Mouse (Mus musculus): ENCODE data around the gene Fam163a. TPM values are rescaled to one million over a fixed set of nuclear protein-coding genes. Genes with fewer than 3 reads are reported as not detected.

The Fam163a gene
- total and polyA plus RNA-seq, 2 experiments, result 0.02 TPM; not detected in 1

DNA sequence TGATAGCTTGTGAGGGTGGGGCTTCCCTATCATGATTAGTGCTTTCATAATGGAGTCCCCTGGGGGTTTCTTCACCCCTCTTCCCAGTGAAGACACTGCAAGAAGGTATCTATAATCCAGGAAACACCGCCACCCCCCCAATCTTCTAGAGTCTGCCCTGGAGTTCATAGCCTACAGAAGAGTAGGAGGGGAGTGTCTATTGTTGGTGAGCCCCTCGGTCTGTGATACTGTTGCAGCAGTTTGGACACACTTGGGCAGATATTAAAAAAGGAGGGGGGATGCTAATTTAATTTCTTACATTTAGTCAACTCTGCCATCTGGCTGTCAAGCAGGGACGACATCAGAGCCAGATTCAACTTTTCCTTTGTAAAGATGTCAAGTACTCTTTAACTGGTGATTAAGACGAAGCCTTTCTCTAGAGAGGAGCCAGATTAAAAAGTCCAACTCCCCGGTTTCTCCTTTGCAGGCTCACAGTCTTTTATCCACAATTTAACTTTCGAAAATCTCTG lies 7.0 kb upstream of the Fam163a start:
- H3K27ac ChIP-seq (replicated peaks; ENCODE audit: insufficient read depth, low read depth, low read length), result no peak overlapping the region

DNA sequence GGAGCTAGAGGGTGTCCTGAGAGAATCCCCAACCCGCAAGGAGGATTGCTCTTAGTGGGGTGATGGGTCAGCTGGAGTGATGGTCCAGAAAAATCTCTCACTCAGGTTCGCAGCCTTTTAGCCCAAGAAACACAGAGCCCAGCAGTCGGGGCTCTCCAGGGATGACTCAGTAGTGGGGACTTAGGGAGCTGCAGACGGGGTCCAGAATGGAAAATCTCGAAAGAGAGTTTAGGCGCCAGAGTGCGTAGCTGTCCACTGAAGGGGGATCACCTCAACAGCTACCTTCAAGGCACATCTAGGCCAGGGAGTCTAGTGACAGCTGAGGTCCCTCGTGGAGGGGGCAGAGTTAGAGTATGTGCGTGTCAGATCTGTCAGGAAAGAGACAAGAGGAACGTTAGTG lies 338 bp upstream of the Fam163a start:
- no peaks in the 10 kb centered on the region for H3K79me2 ChIP-seq (ENCODE audit: control insufficient read depth, insufficient read depth, low read length)
- TF ChIP-seq POLR2A (IDR thresholded peaks at IDR 0.05; ENCODE audit: extremely low read depth, insufficient read depth, low read length) (no peak), CTCF (IDR thresholded peaks at IDR 0.05; ENCODE audit: low read depth, low read length) (no peak)
- no peaks in the 10 kb centered on the region for H3K36me3 ChIP-seq (ENCODE audit: control insufficient read depth, insufficient read depth, low read length)
- peaks cover 15% of the 10 kb centered on the region for H3K27me3 ChIP-seq (ENCODE audit: control insufficient read depth, insufficient read depth, low read length)
- H3K9ac ChIP-seq (ENCODE audit: low read depth, low read length), result no peak overlapping the region
- no peak for DNase-seq (ENCODE audit: extremely low read depth, low read depth, low spot score)
- no peak overlapping the region for H3K27ac ChIP-seq (replicated peaks; ENCODE audit: insufficient read depth, low read depth, low read length)
- H3K4me1 ChIP-seq (ENCODE audit: control insufficient read depth, insufficient read depth, low read length), result no peaks in the 10 kb centered on the region
- 25% methylated on average over 10 of the region's 10 CpGs for WGBS
- no peak overlapping the region for H3K4me3 ChIP-seq (ENCODE audit: insufficient read depth, low read depth, low read length)

More for the DNA sequence above, 7.0 kb upstream of the Fam163a start:
- Histone ChIP-seq H3K27me3 (ENCODE audit: control insufficient read depth, insufficient read depth, low read length) (no peaks in the 10 kb centered on the region), H3K4me3 (ENCODE audit: insufficient read depth, low read depth, low read length) (no peak overlapping the region), H3K79me2 (ENCODE audit: control insufficient read depth, insufficient read depth, low read length) (no peaks in the 10 kb centered on the region), H3K36me3 (ENCODE audit: control insufficient read depth, insufficient read depth, low read length) (no peaks in the 10 kb centered on the region), H3K4me1 (ENCODE audit: control insufficient read depth, insufficient read depth, low read length) (no peaks in the 10 kb centered on the region), H3K9ac (ENCODE audit: low read depth, low read length) (no peak overlapping the region)
- WGBS, result 81% methylated on average over 6 of the region's 6 CpGs
- TF ChIP-seq POLR2A (IDR thresholded peaks at IDR 0.05; ENCODE audit: extremely low read depth, insufficient read depth, low read length) (no peak), CTCF (IDR thresholded peaks at IDR 0.05; ENCODE audit: low read depth, low read length) (no peak)
- DNase-seq (ENCODE audit: extremely low read depth, low read depth, low spot score), result no peak

DNA sequence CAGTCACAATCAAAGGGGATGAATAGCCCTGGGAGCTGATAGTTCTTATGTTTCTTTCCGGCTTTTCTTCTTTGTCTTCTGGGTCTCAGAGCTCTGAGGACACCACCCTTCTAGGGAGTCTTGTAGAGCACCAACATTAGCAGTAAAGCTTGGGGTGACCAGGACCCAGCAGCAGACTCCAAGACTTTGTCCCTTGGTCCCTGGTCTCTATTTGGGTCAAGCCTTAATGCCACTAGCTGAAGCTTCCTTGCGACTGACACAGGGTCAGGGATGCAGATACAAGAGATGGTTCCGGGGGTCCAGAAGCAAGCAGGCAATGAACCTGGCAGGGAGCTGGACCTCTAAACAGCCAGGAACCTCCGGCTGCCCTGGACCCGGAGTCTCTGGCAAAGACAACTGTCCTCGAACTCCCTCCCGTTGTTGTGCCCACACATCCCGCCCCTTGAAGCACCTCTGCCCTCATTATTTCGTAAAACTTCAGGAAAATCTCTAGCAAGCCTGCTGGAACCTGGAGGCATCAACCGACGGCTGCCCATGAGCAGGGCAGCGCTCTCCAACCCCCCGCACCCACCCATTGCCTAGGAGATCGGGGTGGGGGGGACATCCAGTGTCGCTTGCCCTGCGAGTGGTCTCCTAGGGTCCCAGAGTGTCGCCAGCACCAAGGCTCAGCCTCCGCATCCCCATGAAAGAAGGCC lies 718 bp downstream of the Fam163a start:
- no peaks in the 10 kb centered on the region for H3K79me2 ChIP-seq (ENCODE audit: control insufficient read depth, insufficient read depth, low read length)
- no peak overlapping the region for H3K4me3 ChIP-seq (ENCODE audit: insufficient read depth, low read depth, low read length)
- peaks cover 15% of the 10 kb centered on the region for H3K27me3 ChIP-seq (ENCODE audit: control insufficient read depth, insufficient read depth, low read length)
- no peak overlapping the region for H3K27ac ChIP-seq (replicated peaks; ENCODE audit: insufficient read depth, low read depth, low read length)
- H3K9ac ChIP-seq (ENCODE audit: low read depth, low read length), result no peak overlapping the region
- 5% methylated on average over 18 of the region's 18 CpGs for WGBS
- no peaks in the 10 kb centered on the region for H3K36me3 ChIP-seq (ENCODE audit: control insufficient read depth, insufficient read depth, low read length)
- TF ChIP-seq POLR2A (IDR thresholded peaks at IDR 0.05; ENCODE audit: extremely low read depth, insufficient read depth, low read length), result no peak
- TF ChIP-seq CTCF (IDR thresholded peaks at IDR 0.05; ENCODE audit: low read depth, low read length), result no peak
- no peak for DNase-seq (ENCODE audit: extremely low read depth, low read depth, low spot score)
- H3K4me1 ChIP-seq (ENCODE audit: control insufficient read depth, insufficient read depth, low read length), result no peaks in the 10 kb centered on the region

DNA sequence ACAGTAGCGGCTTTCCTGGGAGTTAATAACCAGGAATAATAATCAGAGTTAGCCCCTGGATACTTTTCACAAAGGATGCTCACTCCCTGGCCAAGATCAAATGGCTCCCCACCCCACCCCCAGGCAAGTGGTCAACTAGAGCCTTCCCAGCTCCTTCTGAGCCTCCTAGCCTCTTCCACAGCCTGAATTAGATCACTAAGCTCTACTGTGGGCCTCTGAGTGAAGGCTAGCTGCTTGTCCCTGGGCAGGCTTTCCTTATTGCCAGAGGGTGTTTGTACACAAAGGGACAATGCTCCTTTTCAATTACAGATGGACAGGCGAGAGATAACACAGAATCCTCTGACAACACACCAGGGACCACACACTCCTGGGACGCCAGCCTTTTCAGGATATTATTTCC lies 2.2 kb downstream of the Fam163a start:
- Histone ChIP-seq H3K4me3 (ENCODE audit: insufficient read depth, low read depth, low read length) (no peak overlapping the region), H3K27ac (replicated peaks; ENCODE audit: insufficient read depth, low read depth, low read length) (no peak overlapping the region), H3K9ac (ENCODE audit: low read depth, low read length) (no peak overlapping the region), H3K4me1 (ENCODE audit: control insufficient read depth, insufficient read depth, low read length) (no peaks in the 10 kb centered on the region), H3K27me3 (ENCODE audit: control insufficient read depth, insufficient read depth, low read length) (peaks cover 15% of the 10 kb centered on the region), H3K36me3 (ENCODE audit: control insufficient read depth, insufficient read depth, low read length) (no peaks in the 10 kb centered on the region), H3K79me2 (ENCODE audit: control insufficient read depth, insufficient read depth, low read length) (no peaks in the 10 kb centered on the region)
- no peak for TF ChIP-seq POLR2A (IDR thresholded peaks at IDR 0.05; ENCODE audit: extremely low read depth, insufficient read depth, low read length)
- TF ChIP-seq CTCF (IDR thresholded peaks at IDR 0.05; ENCODE audit: low read depth, low read length), result no peak
- 73% methylated on average over 3 of the region's 3 CpGs for WGBS
- no peak for DNase-seq (ENCODE audit: extremely low read depth, low read depth, low spot score)

DNA sequence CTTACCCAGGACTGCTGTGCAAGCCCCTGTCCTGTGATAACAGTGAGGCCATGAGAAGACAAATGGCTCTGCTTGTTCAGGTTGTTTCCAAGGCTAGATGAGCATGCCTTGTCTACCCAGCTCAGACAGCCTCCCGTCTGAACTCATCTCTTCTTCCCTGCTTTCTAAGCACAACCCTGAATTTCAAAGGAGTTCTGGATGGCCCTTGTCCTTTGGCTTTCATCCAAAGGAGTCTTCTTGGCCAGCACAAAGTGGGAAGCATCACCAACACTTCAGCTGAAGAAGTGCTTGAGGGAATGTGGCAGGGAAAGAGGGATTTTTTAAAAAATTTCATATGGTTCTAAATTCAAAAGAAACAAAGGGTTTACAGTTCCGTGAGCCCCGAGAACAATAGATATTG lies 3.8 kb downstream of the Fam163a start:
- H3K9ac ChIP-seq (ENCODE audit: low read depth, low read length), result no peak overlapping the region
- no peak overlapping the region for H3K27ac ChIP-seq (replicated peaks; ENCODE audit: insufficient read depth, low read depth, low read length)
- no peak overlapping the region for H3K4me3 ChIP-seq (ENCODE audit: insufficient read depth, low read depth, low read length)
- TF ChIP-seq CTCF (IDR thresholded peaks at IDR 0.05; ENCODE audit: low read depth, low read length) (no peak), POLR2A (IDR thresholded peaks at IDR 0.05; ENCODE audit: extremely low read depth, insufficient read depth, low read length) (no peak)
- 92% methylated on average over 3 of the region's 3 CpGs for WGBS
- H3K4me1 ChIP-seq (ENCODE audit: control insufficient read depth, insufficient read depth, low read length), result no peaks in the 10 kb centered on the region
- H3K36me3 ChIP-seq (ENCODE audit: control insufficient read depth, insufficient read depth, low read length), result no peaks in the 10 kb centered on the region
- peaks cover 15% of the 10 kb centered on the region for H3K27me3 ChIP-seq (ENCODE audit: control insufficient read depth, insufficient read depth, low read length)
- no peak for DNase-seq (ENCODE audit: extremely low read depth, low read depth, low spot score)
- no peaks in the 10 kb centered on the region for H3K79me2 ChIP-seq (ENCODE audit: control insufficient read depth, insufficient read depth, low read length)

DNA sequence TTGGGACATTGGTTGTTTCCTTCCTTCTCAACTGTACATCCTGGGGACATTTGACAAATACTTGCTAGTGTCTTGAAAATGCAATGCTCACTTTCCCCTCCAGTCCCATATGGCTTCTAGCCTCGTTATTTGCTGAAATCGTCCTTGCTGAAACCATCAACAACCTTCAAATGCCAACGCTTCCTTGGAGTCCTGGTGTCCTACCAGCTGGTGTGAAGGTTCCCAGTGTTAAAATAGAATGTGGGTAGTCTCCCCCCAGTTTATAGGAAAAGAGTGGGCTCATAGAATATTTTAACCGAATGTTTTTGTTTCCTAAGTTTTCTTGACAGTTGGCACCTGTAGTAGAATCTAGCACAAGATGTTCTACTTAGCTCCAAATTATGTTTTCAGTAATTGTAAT lies 7.2 kb downstream of the Fam163a start:
- TF ChIP-seq CTCF (IDR thresholded peaks at IDR 0.05; ENCODE audit: low read depth, low read length) (no peak), POLR2A (IDR thresholded peaks at IDR 0.05; ENCODE audit: extremely low read depth, insufficient read depth, low read length) (no peak)
- WGBS, result 88% methylated on average over 4 of the region's 4 CpGs
- H3K27me3 ChIP-seq (ENCODE audit: control insufficient read depth, insufficient read depth, low read length), result 0 out of 2 replicates have a peak, but pooled peaks cover 2% of the 10 kb centered on the region
- H3K9ac ChIP-seq (ENCODE audit: low read depth, low read length), result no peak overlapping the region
- H3K36me3 ChIP-seq (ENCODE audit: control insufficient read depth, insufficient read depth, low read length), result no peaks in the 10 kb centered on the region
- H3K79me2 ChIP-seq (ENCODE audit: control insufficient read depth, insufficient read depth, low read length), result no peaks in the 10 kb centered on the region
- no peak for DNase-seq (ENCODE audit: extremely low read depth, low read depth, low spot score)
- H3K4me1 ChIP-seq (ENCODE audit: control insufficient read depth, insufficient read depth, low read length), result no peaks in the 10 kb centered on the region
- H3K4me3 ChIP-seq (ENCODE audit: insufficient read depth, low read depth, low read length), result no peak overlapping the region
- no peak overlapping the region for H3K27ac ChIP-seq (replicated peaks; ENCODE audit: insufficient read depth, low read depth, low read length)
